Mouse (Mus musculus): ENCODE data around the gene Rab31.

DNA sequence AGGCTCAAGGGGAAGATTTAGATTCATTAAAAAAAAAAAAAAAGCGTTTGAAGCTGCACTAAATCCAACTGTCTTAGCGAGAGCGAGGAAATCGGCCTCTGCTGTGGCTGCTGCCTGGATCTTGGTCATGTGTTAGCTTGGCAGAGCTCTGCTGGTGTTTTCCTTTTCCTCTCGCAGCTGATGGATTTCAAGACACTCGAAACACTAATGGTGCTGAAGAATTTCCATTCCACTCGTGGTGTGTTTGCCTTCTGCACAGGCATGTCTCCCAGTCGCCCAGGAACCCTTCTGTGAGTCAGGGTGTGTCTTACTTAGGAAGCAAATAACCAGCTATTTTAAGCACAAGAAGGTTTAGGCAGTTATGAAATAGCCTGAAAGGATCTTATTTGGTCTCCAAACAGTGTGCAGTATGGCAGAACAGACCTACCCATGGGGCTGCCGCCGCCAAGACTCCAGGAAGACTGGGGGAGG, 129.5 kb downstream of the Rab31 start:
- TF ChIP-seq EP300 (optimal IDR thresholded peaks at IDR 0.05), result no peak
- no peak for TF ChIP-seq CTCF (IDR thresholded peaks at IDR 0.05; ENCODE audit: low read depth)

Measured in stomach, postnatal 0 days (tissue).